Mouse (Mus musculus) bone marrow, adult 2 months (tissue): ENCODE measurements around the gene Mrs2.
A peak's percentile ranks its signal among the peaks of the same experiment; 100 is the strongest.

Source experiments
- CTCF ChIP-seq: fragments of 200-500 bp; IDR thresholded peaks from 2 replicates; pipeline ENCODE4 v1.5.1; 2011; ENCODE audit warnings: low read length, control low read depth; ENCODE audit not compliant: control insufficient read depth, insufficient read depth
- POLR2A ChIP-seq: fragments of 200-500 bp; IDR thresholded peaks from 2 replicates; pipeline ENCODE4 v1.6.1; 2011; ENCODE audit warnings: low read depth, mild to moderate bottlenecking, control low read depth, low read length, borderline replicate concordance; ENCODE audit not compliant: control insufficient read depth

DNA sequence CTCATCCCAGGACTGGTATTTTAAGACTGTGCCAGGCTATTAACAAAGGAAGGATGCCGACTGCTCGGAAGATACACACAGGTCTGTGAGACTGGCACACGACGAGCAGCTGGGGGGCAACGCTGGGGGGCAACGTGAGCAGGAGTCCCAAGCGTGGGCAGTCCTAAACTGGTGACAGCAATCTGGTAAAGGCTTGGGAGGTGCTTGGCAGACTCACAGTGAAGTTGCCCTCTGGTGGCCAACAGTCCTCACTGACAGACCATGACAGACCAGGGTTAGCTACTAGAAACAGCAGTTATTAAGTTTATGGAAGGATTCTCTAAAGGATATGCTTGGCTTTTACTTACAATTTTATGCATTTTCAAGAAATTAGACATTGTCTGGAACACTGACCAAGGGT is 31.8 kb downstream of the Mrs2 start:
- TF ChIP-seq CTCF: peak; percentile 76
- TF ChIP-seq POLR2A: no peak
